15 mouse cellular contexts compared by ENCODE assay signal in genomic region chr7:109648812-109649594, GRCm38 (mm10). TPM values are rescaled to one million over a fixed set of nuclear protein-coding genes. Genes with fewer than 3 reads are reported as not detected.
DNase-seq lines count a peak whose midpoint lies in the region; ATAC-seq and TF ChIP-seq lines count a peak whose summit lies in the region.
"Had no signal": no experiment of that assay in that cellular context is flagged by ENCODE, and none has a peak within 500 bp of the region (broad histone marks: within the 10 kb centered on the region; RNA-seq: fewer than 3 reads in every experiment).

No protein-coding gene starts in this region.

- DNase-seq in heart, embryonic 10.5 days (ENCODE audit: low spot score) = no peak
- no peak for DNase-seq in heart, adult 2 months
- DNase-seq in Muller cell, postnatal 12 days (ENCODE audit: inconsistent ontology term) = peak; percentile 64
- DNase-seq in heart, postnatal 0 days (ENCODE audit: low spot score) = peak; percentile 61
- DNase-seq in spleen, postnatal 14 days (ENCODE audit: low spot score in 2 of 2) = no peak
- DNase-seq in thymus, postnatal 36 days = no peak
- DNase-seq: B cell, adult 2 months; cerebellum, adult 11-12 months; kidney, adult 9 months; thymus, adult 18-20 months had no signal

- TF ChIP-seq CTCF in heart, adult 2 months (IDR thresholded peaks at IDR 0.05) = no peak
- no peak for TF ChIP-seq CTCF in heart, postnatal 0 days (IDR thresholded peaks at IDR 0.05; ENCODE audit: low read depth)

- H3K27ac ChIP-seq in heart, embryonic 10.5 days = peak overlapping the region; percentile 79
- no peak overlapping the region; the same call in 1 of the 2 replicates for H3K27ac ChIP-seq in heart, adult 2 months
- H3K27ac ChIP-seq in heart, postnatal 0 days (ENCODE audit: low read depth) = peak overlapping the region; percentile 52
- no peak overlapping the region for H3K27ac ChIP-seq in liver, embryonic 15.5 days (replicated peaks)
- H3K27ac ChIP-seq: hindbrain, embryonic 15.5 days had no signal

- peak overlapping the region; percentile 8; the same call in 1 of the 2 replicates for H3K4me2 ChIP-seq in heart, postnatal 0 days (ENCODE audit: low read depth, low read length)
- H3K4me2 ChIP-seq in liver, embryonic 15.5 days = no peak overlapping the region; the same call in 1 of the 2 replicates
- H3K4me2 ChIP-seq: hindbrain, embryonic 15.5 days had no signal

- no peak overlapping the region for H3K4me3 ChIP-seq in heart, embryonic 10.5 days
- no peak overlapping the region for H3K4me3 ChIP-seq in heart, adult 2 months
- no peak overlapping the region for H3K4me3 ChIP-seq in heart, postnatal 0 days (ENCODE audit: low read depth, low read length)
- no peak overlapping the region for H3K4me3 ChIP-seq in liver, embryonic 15.5 days (replicated peaks)
- H3K4me3 ChIP-seq: hindbrain, embryonic 15.5 days had no signal

- H3K36me3 ChIP-seq in heart, embryonic 10.5 days = no peaks in the 10 kb centered on the region
- peaks cover 2% of the 10 kb centered on the region; the same call in 1 of the 2 replicates for H3K36me3 ChIP-seq in heart, adult 2 months (ENCODE audit: control insufficient read depth, insufficient read depth, low read length)
- H3K36me3 ChIP-seq in heart, postnatal 0 days (replicated peaks; ENCODE audit: control insufficient read depth, insufficient read depth, low read length) = no peaks in the 10 kb centered on the region
- no peaks in the 10 kb centered on the region for H3K36me3 ChIP-seq in liver, embryonic 15.5 days (replicated peaks)
- H3K36me3 ChIP-seq: G1E; hindbrain, embryonic 15.5 days had no signal

- no peaks in the 10 kb centered on the region for H3K27me3 ChIP-seq in heart, embryonic 10.5 days (ENCODE audit: insufficient read depth, poor library complexity, severe bottlenecking)
- no peaks in the 10 kb centered on the region for H3K27me3 ChIP-seq in heart, adult 2 months (ENCODE audit: control insufficient read depth, insufficient read depth, low read length)
- no peaks in the 10 kb centered on the region for H3K27me3 ChIP-seq in heart, postnatal 0 days (ENCODE audit: control insufficient read depth, insufficient read depth, low read length)
- no peaks in the 10 kb centered on the region for H3K27me3 ChIP-seq in liver, embryonic 15.5 days
- H3K27me3 ChIP-seq: hindbrain, embryonic 15.5 days had no signal

- no peak for TF ChIP-seq EP300 in heart, adult 2 months (IDR thresholded peaks at IDR 0.05; ENCODE audit: insufficient read depth, low read depth, low read length)
- TF ChIP-seq EP300 in heart, postnatal 0 days (IDR thresholded peaks at IDR 0.05; ENCODE audit: low read depth) = no peak

- TF ChIP-seq POLR2A in heart, adult 2 months (IDR thresholded peaks at IDR 0.05; ENCODE audit: insufficient read depth, low read depth, low read length) = no peak

- no peaks in the 10 kb centered on the region for H3K9me3 ChIP-seq in heart, embryonic 10.5 days
- H3K9me3 ChIP-seq in heart, postnatal 0 days (replicated peaks; ENCODE audit: control insufficient read depth, low read length) = no peaks in the 10 kb centered on the region
- H3K9me3 ChIP-seq in liver, embryonic 15.5 days (replicated peaks) = no peaks in the 10 kb centered on the region
- H3K9me3 ChIP-seq: G1E; hindbrain, embryonic 15.5 days had no signal

- ATAC-seq in heart, postnatal 0 days (ENCODE audit: insufficient read depth, low read depth) = peak; percentile 94
- ATAC-seq in liver, embryonic 15.5 days (ENCODE audit: insufficient read depth) = peak; percentile 79
- ATAC-seq in CD4-positive, CD25-positive, alpha-beta regulatory T cell, adult 4 months = no peak

- peaks cover 2% of the 10 kb centered on the region; the same call in 1 of the 2 replicates for H3K79me2 ChIP-seq in heart, adult 2 months (replicated peaks; ENCODE audit: control insufficient read depth, insufficient read depth, low read length)

- H3K4me1 ChIP-seq in heart, embryonic 10.5 days = peaks cover 27% of the 10 kb centered on the region
- peaks cover 2% of the 10 kb centered on the region for H3K4me1 ChIP-seq in heart, adult 2 months (ENCODE audit: control insufficient read depth, insufficient read depth, low read length)
- peaks cover 15% of the 10 kb centered on the region for H3K4me1 ChIP-seq in heart, postnatal 0 days (ENCODE audit: control insufficient read depth, insufficient read depth)
- peaks cover 26% of the 10 kb centered on the region for H3K4me1 ChIP-seq in liver, embryonic 15.5 days (replicated peaks)
- H3K4me1 ChIP-seq: hindbrain, embryonic 15.5 days had no signal

- 34% methylated on average over 10 of the region's 10 CpGs for WGBS in heart, embryonic 10.5 days
- WGBS in heart, adult 2 months = 31% methylated on average over 10 of the region's 10 CpGs
- 18% methylated on average over 10 of the region's 10 CpGs for WGBS in heart, postnatal 0 days
- WGBS in liver, embryonic 15.5 days (ENCODE audit: insufficient replicate concordance) = 30% methylated on average over 10 of the region's 10 CpGs

- intact Hi-C loops in heart, adult 2 months (cut with DNase I) = no loop called here

- no peak overlapping the region for H3K9ac ChIP-seq in heart, adult 2 months (ENCODE audit: low read depth, low read length)
- no peak overlapping the region for H3K9ac ChIP-seq in heart, postnatal 0 days (replicated peaks; ENCODE audit: low read depth, low read length)
- peak overlapping the region; percentile 11; the same call in 1 of the 2 replicates for H3K9ac ChIP-seq in liver, embryonic 15.5 days
- H3K9ac ChIP-seq: hindbrain, embryonic 15.5 days had no signal

RNA-seq across cellular contexts. Expression of gene St5, which starts 54.4 kb away (rescaled TPM):
- polyA plus RNA-seq in heart, embryonic 10.5 days (2016; fragmentation: Nextera tagmentation; extraction: Ambion mirVana) = 37.7 and 39.9 TPM in 2 replicates
- total RNA-seq in heart, adult 2 months (2021) = 10 to 100 TPM; 24.3 to 28.4 TPM
- 40.3 and 62.0 TPM in 2 replicates for polyA plus RNA-seq in heart, adult 2 months (2012; rRNA removed)
- total RNA-seq in heart, postnatal 0 days (2014; rRNA removed; ENCODE audit: low replicate concordance) = 58.8 and 60.7 TPM in 2 replicates
- 26.9 and 28.8 TPM in 2 replicates for polyA plus RNA-seq in heart, postnatal 0 days (2015; fragmentation: Nextera tagmentation; extraction: Ambion mirVana)
- 20.1 and 24.8 TPM in 2 replicates for polyA plus RNA-seq in liver, embryonic 15.5 days (2015; fragmentation: Nextera tagmentation; extraction: Ambion mirVana)
- polyA plus RNA-seq in CD4-positive, CD25-positive, alpha-beta regulatory T cell, adult 4 months (2017; shearing (Covaris generic)) = 1 to 10 TPM; 1.8 to 3.9 TPM
- total RNA-seq: neutrophil, adult 5-6 weeks had no signal

RNA-seq across cellular contexts. Expression of gene Akip1, which starts 54.5 kb away (rescaled TPM):
- 32.5 and 34.6 TPM in 2 replicates for polyA plus RNA-seq in heart, embryonic 10.5 days (2016; fragmentation: Nextera tagmentation; extraction: Ambion mirVana)
- 10 to 100 TPM; 13.5 to 14.0 TPM for total RNA-seq in heart, adult 2 months (2021)
- 9.8 and 13.7 TPM in 2 replicates for polyA plus RNA-seq in heart, adult 2 months (2012; rRNA removed)
- 6.9 and 14.8 TPM in 2 replicates for total RNA-seq in heart, postnatal 0 days (2014; rRNA removed; ENCODE audit: low replicate concordance)
- 29.5 and 32.7 TPM in 2 replicates for polyA plus RNA-seq in heart, postnatal 0 days (2015; fragmentation: Nextera tagmentation; extraction: Ambion mirVana)
- 32.7 and 36.1 TPM in 2 replicates for polyA plus RNA-seq in liver, embryonic 15.5 days (2015; fragmentation: Nextera tagmentation; extraction: Ambion mirVana)
- polyA plus RNA-seq in CD4-positive, CD25-positive, alpha-beta regulatory T cell, adult 4 months (2017; shearing (Covaris generic)) = 10 to 100 TPM; 28.6 to 32.8 TPM

Comparison
In these comparisons a context has a peak if more than half of its experiments do, and no peak if none do; other contexts are left out.
1. DNase-seq: peak in Muller cell, postnatal 12 days (single experiment) and heart, postnatal 0 days (single experiment); none in heart, embryonic 10.5 days (single experiment), heart, adult 2 months (0 of 2), spleen, postnatal 14 days (0 of 2) and thymus, postnatal 36 days (0 of 2).
2. H3K27ac ChIP-seq: peak in heart, embryonic 10.5 days (single experiment) and heart, postnatal 0 days (single experiment); none in heart, adult 2 months (single experiment) and liver, embryonic 15.5 days (single experiment).